Mouse (Mus musculus) cerebral cortex, adult 2 months (tissue): ENCODE results near the gene Arid3c.

Source experiments
- WGBS: fragments of 180-500 bp; shearing (Covaris S2); methylation state at CpG from one replicate; pipeline ENCODE4 v1.1.7; 2018; 5-methylcytosine and 5-hydroxymethylcytosine counted together

Arid3c gene

DNA sequence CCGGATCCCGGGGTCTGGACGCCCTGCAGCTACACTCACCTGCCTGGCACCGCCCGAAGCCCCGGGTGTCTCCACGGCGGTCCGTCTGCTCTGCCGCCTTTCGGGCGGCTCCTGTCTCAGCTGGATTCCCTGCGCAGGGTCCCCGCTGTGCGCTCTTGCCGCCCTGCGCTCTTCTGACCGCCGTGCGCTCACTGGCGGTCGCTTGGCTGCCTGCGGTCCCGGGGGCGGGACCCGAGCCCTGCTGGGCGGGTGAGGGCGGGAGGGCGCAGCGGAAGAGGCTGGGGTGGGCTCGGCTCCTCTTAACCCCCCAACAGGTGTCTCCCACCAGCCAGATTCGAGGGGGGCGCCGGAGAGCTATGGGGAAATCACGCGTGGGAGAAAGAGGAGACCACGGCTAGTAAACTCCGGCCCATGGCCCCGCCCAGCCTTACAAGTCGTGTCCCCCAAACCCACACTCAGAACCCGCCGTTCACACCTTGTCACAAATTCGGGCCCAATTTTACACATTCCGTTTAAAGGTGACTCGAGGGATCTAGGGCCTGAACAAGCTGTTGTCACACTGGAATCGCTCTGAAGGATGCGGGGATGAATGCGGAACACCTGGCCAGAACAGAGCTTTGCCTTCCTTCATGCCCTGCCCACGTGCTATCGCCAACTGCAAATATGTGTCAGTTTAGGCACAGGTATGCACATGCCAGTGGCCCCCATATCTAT lies at the start of gene Arid3c:
Gene Arid3c, minus strand, starts transcription at position 91 of the 714 bp plus-strand sequence.
- 2% methylated on average over 50 of the region's 50 CpGs for WGBS

GRCm38 (mm10) chr4:41775840-41776239 lies 44.9 kb upstream of the Arid3c start:
- WGBS = 87% methylated on average over 1 of the region's 1 CpGs

DNA sequence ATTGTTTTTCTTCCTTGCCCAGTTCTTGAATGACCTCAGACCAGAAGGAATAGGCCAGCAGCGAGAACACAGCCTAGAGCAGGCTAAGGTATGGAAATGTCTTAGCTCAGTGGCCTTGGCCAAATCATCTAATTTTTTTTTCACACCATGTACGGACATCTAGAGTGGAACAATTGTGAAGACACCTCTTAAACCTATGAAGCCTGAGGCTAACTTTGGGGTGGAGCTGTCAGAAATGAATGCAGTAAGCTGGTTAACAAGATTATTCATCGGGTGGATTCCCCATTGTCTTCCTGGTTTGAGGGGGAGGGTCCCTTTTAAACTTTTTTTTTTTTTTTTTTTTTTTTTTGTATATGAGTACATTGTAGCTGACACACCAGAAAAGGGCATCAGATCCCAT lies 43.6 kb upstream of the Arid3c start:
- 60% methylated on average over 3 of the region's 3 CpGs for WGBS

GRCm38 (mm10) chr4:41774002-41774401 lies 43.1 kb upstream of the Arid3c start, which contains the start of gene Ccl27a:
TSS of gene Ccl27a (minus strand) at chr4:41774247.
- WGBS = 5% methylated on average over 12 of the region's 14 CpGs

DNA sequence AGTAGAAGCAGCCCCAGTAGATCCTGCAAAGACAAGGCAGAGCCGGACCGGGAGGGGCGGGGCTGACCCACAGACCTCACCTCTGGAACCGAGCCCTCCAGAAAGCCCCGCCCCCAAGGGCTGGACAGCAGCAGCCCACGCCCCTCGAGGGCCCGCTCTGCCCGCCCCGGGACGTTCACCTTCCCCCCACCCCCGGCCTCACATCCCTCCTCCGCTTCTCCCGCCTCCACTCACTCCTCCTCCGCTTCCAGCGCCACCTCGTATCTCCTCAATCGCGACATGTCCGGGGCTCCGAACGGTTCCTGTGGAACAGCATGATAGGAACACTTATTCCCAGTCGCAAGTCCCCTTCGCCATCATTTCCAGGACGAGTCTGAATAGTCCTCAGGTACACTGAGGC lies 42.6 kb upstream of the Arid3c start:
- under 1% methylated on average over 20 of the region's 25 CpGs for WGBS

GRCm38 (mm10) chr4:41772946-41773345 lies 42.0 kb upstream of the Arid3c start:
- 7% methylated on average over 10 of the region's 16 CpGs for WGBS

DNA sequence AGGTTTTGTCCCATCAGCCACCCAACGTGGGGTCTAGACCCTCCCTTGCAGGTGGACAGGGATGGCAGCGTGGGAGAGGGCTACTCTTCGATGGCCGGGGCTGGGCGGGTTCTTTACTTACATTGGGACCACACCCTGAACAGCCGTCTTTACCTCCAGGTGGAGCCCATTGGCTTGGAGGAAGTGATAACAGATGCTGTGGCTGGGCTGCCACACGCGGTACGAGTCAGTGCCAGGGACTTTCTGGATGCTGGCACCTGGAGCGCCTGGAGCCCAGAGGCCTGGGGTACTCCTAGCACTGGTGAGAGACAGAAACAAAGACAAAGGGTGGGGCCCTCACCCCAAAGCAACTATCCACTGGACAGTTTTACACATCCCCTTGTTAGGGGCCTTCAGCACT lies 36.4 kb upstream of the Arid3c start:
- 67% methylated on average over 10 of the region's 10 CpGs for WGBS

DNA sequence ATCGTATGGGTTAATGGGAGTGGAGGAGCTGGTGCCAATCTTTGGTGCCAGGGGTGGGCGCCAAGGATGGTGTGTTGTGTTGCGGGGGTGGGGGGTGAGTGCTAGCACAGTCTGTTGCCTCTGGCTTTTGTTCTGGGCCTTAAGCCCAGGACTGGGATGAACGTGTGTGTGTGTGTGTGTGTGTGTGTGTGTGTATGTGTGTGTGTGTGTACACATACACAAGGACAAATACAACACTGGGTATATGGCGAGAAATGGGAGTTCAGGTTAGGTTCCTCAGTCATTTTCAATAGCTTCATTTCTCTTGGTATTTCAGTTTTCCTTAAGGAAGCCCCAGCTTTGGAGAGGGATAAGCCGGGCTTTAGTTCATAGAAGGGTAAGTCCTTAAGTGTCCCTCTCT lies 32.2 kb upstream of the Arid3c start:
- 40% methylated on average over 4 of the region's 6 CpGs for WGBS

DNA sequence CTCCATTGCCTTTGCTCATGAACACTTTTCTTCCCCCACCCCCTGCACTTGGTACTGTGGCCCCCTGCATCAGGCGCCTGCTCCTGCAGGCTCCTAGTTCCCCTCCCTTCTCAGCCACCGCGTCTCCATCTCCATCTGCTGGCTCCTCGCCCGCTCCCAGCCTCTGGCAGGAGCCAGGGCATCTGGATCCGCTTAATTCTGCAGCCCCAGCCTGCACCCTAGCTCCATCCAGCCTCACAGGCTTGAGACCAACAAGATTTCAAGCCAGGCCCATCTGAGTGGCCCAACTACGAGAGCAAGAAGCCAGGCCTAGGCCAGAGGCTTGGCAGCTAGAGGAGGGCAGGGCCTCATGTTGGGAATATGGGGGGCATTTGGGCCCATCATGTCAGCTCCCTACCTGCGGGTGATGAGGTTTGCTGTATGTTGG lies 31.8 kb upstream of the Arid3c start:
- 36% methylated on average over 8 of the region's 8 CpGs for whole genome bisulfite sequencing

GRCm38 (mm10) chr4:41762099-41762687 lies 31.3 kb upstream of the Arid3c start:
- WGBS = 60% methylated on average over 8 of the region's 8 CpGs

DNA sequence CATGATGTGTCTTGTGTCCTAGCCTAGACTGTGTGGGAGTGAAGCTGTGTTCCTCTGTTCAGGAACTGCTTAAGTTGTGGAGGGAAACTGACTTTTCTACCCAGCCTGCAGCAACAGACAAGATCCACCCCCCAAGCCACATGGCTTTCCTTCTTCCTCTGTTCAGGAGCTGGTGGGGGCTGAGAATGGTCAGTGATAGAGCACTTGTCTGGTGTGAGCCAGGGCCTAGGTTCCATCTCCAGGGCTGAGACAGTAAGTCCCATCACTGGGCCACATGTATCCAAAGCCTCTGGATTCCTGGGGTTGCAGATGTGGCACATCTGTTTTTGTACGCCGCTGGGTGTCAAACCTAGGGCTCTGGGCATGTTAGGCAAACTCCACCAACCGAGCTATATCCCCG lies 30.0 kb upstream of the Arid3c start:
- 56% methylated on average over 4 of the region's 4 CpGs for WGBS

- 8% methylated on average over 15 of the region's 15 CpGs for WGBS
Measured at GRCm38 (mm10) chr4:41760288-41760721, 29.4 kb upstream of the Arid3c start.

DNA sequence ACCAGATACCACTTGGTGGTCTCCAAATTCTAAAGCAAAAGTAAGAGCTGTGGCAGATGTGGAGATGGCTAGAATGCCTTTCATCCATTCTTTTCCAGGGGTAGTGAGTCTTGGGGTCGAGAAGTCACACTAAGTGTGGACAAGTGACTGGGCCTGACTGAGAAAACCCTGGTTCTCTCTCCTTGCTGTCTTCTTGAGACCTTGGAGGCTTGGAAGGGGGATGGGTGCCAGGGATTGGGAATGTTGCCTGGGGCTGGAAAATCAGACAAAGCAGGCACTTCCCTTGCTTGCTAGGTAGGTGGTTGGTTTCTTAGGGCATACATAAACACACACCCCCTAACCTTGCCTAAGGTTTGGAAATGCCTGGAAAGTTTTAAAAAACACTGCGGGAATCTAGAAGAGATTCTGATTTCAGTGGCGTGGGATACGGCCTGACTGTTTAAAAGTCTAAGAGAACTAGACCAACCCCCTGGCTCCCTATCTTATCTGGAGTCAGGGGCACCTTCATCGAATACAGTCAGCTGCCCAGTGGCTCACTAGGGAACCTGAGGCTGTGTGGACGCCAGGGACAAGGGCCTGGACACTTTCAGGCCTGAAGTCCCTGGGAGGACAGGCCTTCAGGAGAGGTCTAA lies 28.8 kb upstream of the Arid3c start:
- WGBS = 39% methylated on average over 6 of the region's 6 CpGs

DNA sequence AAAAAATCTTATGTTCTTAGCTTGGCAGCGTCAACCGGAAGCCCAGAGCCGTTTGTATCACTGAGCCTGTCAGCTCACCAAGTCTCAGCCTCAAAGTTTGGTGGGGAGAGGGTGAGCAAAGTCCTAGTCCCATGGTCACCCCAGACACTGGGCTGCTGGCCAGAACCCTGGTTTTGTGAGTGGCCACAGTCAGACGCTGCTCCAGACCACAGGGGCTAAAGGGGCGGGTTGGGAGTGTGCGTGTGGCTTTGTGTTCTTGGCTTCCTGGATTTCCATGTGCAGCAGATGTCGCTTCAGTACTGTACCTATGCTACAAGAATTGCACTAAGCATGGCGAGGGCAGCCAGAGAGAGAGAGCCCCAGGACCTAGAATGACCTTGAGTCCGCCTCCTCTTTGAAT lies 28.3 kb upstream of the Arid3c start:
- WGBS = 42% methylated on average over 9 of the region's 9 CpGs

DNA sequence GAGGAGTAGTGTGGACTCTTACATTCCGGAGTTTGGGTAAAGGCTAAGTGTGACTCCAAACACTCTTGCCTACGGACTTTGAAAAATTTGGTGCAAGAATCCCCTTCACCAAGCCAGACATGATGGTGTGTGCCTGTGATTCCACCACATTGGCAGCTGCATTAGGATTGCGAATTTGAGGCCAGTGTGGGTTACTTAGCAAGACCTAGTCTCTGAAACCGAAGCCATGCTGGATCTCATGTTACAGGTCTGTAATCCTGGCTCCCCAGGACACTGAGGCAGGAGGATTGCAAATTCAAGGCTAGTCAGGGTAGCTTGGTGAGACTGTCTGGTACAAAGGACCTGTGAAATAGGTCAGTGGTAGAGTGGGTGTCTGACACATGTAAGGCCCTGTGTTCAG lies 27.8 kb upstream of the Arid3c start:
- 80% methylated on average over 4 of the region's 4 CpGs for WGBS

DNA sequence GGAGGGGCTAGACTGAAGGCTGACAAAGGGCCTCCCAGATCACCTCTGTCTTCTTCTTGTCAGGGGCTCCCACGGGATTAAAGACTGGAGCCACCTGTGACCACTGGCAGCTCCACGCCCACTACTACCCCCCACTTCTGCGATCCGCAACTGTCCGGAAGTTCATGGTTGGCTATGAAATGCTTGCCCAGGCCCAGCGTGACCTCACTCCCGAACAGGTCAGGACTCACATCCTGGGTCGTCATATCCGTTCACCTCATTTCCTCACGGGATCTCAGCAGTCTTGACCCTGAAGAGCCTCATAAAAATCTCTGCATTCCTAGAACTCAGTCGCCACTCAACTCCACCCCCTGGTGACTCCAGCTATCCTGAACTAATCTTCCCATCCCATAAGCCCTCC lies 27.1 kb upstream of the Arid3c start:
- WGBS = 76% methylated on average over 11 of the region's 11 CpGs

- 89% methylated on average over 13 of the region's 13 CpGs for WGBS
Measured at GRCm38 (mm10) chr4:41757321-41757720, 26.4 kb upstream of the Arid3c start.

DNA sequence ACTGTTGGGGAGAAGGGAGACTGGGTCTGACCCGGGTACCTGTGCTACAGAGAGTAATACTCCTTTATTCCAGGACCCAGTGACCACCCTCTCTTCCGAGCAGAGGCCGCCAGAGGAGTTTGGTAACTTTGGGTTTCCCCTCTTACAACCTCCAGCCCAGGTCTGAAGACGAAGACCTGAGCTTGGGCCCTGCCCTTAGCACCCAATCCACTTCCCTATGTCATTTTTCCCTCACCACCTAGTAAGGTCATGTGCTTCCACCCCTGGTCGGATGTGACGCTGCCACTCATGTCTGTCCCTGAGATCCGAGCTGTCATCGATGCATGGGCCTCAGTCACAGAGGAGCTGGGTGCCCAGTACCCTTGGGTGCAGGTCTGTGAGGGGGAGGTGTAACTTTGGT lies 25.5 kb upstream of the Arid3c start:
- WGBS = 60% methylated on average over 8 of the region's 8 CpGs

GRCm38 (mm10) chr4:41755338-41756305 lies 24.7 kb upstream of the Arid3c start, which contains the start of gene Sigmar1:
TSS of gene Sigmar1 (minus strand) at chr4:41756157.
- under 1% methylated on average over 57 of the region's 57 CpGs for WGBS

GRCm38 (mm10) chr4:41754797-41755337 lies 23.9 kb upstream of the Arid3c start, which contains the start of gene Galt:
TSS of gene Galt (plus strand) at chr4:41755228.
- 13% methylated on average over 14 of the region's 14 CpGs for whole genome bisulfite sequencing

DNA sequence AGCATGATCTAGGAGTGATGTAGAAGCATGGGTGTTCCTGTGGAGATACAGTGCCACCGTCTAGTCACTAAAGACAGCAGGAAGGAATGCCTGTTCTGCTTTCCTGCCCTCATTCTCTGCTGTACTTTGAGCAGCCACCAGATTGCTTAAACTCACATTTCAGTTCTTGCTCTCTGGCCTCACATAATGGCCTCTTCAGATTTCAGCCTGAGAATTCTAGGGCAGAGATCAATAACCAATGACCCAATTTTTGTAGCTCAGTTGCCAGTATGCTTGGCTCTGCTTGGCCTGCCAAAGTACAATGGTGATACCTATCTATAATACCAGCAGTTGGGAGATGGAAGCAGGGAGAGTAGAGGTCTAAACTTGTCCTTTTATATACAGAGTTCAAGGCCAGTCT lies 14.1 kb upstream of the Arid3c start:
- 95% methylated on average over 1 of the region's 1 CpGs for WGBS
